Mouse (Mus musculus): ENCODE results near the gene Exph5.

Gene Exph5

DNA sequence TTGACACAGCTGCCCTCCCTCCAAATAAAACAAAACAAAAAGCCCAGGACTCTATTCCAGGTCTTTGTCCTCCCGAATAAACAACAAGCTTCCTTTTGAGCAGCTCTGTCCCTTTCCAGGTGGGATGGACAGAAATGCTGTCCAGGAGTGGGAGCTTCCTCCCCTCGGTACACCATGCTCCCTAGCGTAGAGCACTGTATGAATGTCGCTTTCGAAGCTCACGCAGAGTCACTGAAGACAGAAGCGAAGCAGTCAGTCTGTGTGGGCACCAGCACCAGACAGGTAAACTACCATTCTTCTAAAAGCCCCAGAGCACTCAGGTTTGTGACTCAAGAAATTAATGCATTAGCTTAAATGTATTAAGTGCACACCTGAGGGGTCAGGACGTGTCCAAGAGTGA lies 20.2 kb downstream of the Exph5 start:
- no peak for DNase-seq

DNA sequence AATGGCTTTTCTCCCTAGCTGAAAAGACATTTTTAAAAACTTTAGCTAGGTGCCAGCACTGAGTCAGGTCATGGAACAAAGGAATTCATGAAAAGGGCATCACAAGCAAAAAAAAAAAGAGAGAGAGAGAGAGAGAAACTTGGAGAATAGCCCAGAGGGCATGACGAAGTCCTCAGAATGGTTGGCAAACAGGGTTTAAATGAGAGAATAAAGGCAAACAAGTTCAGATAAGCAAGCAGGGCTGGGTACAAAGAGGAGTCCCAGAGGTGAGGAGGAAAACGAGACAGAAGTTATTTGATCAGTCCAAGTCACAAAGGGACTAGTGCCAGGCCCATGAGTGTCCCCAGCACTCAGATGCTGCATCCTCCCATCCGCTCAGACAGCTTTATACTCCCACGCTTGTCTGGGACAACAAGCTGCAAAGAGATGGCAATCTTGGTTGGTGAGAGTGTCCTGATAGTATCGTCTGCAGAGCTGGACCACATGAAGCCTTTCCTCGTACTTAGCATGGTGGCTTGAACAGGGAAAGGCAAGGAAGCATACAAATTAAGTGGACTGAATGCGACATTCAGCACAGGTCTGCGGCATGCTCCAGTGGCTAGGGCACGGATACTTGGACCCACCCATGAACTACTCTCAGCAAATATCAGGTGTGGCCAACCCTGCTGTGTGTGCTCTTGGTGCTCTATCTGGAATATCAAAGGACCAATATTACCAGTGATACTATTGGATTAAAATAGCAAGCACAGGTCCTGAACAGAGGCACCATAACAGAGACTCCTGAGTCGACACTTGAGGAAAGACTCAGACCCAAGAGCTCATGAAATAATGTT lies 22.2 kb downstream of the Exph5 start:
- no peak for DNase-seq

DNA sequence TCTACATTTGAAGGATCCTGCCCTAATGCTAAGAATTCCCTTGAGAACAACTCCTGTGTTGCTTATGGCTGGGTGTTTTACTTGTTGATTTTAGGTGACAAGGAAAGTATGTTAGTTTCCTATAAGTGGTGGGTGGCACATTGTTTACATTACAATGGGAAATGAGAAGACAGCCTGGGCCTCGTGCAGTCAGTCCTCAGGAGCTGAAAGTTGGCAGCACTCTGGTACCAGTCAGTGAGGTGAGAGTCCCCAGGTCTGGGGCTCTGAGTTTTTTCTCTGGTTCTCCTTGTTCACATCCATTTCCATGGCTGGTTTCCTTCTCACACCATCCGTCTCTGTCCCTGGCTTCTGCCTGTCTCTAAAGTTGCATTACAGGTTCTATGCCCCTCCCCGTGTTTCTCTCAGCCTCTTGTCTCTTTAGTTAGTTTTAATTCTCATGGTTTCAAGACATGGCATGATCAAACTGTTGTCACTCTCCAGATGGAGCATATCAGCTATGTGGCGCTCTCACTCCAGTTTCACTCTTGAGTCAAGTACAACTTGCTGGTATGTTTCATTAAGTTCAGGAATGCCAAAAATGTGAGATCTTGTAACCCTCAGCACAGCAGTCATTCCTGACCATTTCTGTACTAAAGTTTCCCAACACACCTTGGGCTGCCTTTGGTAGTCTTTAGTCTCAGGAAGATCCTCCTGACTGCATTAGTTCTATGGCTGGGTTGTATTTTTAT lies 24.1 kb downstream of the Exph5 start:
- peak; percentile 39 to 61 for DNase-seq

DNA sequence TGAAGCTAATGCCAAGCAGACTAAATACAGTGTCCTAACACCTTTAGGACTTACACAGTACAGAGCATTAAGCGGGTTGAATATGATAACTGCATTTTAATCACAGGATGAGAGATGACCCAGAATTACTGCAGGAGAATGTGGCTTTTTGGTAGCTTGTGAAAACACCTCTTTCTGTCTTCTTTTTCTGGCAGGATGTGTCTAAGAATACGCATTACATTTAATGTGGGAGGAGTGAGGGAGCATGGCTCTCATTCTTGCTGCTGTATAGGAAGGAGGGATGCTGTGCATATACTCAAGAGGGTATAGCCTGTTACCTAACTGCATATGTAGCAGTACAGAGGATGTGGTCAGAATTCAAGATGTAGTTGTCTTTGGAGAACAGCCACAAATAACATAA lies 26.7 kb downstream of the Exph5 start:
- no peak for DNase-seq

DNA sequence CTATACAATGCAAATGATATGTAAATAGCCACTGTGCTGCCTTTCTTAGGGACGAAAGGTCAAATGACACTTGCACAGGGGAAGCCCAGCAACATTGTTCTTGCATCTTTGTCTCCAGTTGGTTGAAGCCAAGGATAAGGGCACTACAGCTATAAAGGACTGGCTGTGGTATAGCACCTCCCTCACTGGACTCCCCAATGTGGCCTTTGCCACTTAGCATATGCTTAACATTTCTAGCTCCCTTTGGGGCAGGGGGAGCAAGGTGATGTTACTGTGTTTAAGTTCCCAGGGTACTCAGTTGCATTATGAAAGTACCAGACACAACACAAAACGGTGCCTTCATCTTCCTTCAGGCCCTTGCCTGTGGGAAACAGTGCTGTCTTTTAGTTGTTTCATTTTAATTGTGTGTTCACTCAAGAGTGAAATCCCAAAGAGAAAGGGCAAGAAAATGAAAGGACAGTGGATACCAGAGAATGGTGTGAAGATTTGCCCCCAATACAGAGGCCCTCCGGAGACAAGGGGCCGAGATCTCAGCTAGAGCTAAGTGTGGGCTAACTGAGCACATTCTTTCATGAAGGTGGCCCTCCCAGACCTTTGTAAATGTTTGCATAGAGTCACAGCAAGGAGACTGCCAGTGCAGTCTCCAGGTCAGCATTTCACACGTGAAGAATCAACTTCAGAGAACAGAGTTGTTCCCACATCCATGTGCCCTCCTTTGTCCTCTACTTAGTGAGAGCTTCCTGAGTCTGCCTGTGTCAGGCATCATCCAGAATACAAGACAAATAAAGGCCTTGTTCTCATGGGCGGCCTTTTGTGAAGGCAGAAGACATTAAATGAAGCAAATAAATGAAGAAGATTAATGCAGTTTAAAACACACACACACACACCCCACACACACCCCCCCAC lies 28.1 kb downstream of the Exph5 start:
- no peak for DNase-seq

DNA sequence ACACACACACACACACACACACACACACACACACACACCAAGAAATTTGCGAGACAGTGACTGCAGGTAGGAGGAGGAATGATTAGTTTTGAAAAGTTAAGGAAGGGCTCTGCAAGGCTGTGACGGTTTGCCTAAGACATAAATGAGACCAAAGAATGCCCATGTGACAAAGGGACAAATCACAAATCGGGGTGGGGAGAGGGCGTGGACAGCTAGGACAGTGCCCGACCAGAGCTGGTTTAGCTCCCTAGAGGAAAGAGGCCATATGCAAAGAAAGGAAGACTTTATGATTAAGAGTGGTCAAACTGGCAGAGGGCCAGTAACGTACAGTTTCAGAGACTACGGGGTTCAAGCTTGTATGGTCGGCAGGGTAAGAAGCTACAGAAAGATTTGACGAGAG lies 28.8 kb downstream of the Exph5 start:
- no peak for DNase-seq

DNA sequence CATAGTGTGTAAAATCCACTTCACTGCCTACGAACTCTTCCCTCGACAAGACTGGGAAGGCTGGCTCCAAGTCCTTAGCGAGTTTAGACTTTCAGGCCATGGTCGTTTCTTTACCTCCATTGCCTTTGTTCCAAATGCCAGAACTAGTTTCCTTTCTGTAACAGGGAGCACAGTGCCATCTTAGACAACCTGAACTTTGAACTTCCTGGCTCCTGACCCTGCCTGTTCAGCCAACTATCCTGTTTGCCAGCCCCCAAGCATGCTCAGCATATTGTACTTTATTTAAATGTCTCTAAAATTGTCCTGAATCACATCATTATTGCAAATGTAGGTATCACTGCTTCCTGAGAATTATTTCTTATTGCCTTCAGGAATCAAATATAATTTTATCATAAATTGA lies 32.0 kb downstream of the Exph5 start:
- DNase-seq = peak; percentile 69 to 75

DNA sequence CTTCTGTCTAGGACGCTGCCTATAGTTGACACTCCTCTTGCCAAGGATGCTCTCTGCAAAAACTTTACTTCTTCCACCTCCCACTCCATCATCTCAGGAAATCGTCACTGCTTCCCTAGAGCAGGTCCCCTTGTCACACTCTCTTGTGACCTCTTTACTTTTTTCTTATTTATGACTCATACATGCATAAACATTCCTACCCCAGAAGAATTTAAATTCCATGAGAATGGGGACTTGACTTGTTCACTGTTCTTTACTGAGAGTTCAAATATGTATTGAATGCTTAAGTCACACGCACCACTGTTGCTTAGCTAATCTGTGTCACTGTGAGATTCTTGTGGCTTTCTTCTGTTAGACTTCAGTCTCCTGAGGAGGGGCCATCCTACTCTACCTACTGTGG lies 33.7 kb downstream of the Exph5 start:
- DNase-seq = no peak

DNA sequence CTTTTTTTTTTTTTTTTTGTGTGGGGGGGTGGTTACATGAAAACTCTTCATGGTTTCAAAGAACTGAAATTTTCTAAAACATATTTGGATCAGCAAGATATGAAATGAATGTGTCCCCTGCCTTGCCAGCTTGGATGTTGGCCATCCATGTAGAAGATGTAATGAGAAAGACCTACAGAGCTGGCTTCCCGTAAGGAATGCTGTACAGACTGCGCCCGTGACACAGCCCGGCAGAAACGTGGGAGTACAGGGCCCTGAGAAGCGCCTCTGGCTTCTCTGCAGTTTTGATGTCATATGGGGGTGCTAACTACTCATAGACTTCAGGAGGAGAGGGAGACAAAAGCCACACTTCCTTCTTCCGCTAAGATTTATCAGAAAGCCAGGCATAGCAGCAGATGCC lies 38.1 kb downstream of the Exph5 start:
- no peak for DNase-seq

DNA sequence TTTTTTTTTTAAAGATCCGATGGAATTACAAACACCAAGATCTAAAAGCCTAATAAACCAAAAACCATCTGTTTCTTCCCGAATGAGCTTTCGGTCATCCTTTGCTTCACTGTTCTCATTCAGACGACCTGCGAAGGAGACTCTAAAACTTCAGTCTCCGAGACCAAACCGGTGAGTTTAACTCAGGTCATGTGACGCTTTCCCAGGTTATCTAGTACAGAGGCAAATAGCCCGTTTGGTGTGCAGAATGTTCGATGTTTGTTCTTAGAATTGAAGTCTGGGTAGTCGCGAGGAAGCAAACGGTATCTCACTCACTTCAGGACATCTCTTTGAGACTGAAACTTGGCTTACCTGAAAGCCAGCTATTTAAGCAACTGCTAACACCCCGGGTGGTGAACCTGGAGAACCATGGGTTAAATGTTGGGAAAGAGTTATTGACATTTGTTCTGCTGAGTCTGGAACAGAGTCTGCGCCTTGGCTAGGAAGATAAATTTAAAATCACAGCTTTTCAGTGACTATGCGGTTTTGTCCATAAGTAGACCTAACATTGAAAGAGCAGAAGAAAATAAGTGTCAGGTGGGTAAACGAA lies 39.0 kb downstream of the Exph5 start:
- DNase-seq = peak; percentile 29 to 44

DNA sequence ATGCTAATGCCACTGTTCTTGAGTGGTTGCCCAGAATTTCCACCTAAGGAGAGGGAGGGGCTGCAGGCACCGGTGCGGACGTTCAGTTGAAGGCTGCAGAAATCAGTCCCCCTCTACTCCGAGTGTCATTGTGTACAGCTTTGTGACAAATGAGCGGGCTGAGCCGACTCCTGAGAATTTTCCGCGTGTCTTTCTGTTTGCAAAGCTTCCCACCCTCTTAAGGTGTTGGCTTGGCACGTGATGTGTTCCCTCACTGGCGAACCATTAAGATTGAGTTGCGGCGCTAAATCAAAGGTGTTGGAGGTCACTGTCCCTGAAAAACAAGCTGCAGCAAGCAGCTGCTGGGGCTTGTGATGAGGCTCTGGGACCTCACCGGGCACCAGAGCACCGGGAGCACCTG lies 39.5 kb downstream of the Exph5 start:
- DNase-seq = peak; percentile 69 to 71

DNA sequence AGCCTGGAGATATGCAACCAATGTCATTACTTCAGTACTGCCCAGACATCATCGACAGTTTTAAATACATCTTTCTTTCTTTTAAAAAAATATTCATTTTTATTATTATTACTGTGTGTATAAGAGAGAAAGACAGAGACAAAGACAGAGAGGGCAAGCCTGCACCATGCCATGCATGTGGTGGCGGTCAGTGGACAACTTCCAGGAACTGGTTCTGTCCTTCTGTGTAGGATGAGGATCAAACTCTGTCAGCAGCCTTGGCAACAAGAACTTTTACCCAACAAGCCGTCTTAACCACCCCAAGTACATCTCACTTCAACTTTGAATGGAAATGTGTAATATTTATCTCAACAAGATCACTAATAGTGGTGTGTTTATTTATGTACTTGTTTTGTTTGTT lies 40.5 kb downstream of the Exph5 start:
- DNase-seq = no peak

DNA sequence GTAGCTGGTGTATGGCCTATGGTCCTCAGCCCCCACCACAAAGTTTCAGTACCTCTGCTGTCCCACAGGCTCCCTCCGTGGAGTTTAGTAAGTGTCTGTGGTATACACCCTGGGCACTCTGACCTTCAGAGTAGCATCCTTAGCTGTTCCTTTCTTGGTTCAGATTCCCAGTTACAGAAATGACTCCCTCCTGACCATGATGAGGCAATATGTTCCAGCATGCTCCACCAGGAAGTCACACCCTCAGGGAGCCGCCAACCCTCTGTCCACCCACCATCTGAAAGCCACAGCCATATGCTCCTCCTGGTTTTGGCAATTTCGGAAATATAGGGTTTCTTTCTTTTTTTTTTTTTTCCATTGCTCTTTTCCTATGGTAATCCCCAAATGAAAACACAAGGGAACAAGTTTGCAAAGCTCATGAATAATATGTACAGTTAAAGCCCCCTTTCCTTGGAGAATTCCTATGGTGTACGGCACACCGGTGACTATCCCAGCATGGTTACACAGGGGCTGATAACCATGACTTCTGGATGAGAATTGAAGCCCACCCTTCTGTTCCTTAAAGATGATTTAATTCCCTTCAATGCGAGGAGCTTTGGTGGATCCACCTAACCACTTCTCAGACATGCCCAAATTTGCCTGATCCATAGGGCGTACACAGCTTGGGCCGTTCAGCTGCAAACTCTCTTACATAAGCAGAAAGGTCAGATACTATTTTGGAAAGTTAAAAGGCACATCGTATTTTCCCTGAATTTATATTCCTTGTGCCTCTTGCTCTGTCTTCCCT lies 43.4 kb downstream of the Exph5 start:
- DNase-seq = no peak

DNA sequence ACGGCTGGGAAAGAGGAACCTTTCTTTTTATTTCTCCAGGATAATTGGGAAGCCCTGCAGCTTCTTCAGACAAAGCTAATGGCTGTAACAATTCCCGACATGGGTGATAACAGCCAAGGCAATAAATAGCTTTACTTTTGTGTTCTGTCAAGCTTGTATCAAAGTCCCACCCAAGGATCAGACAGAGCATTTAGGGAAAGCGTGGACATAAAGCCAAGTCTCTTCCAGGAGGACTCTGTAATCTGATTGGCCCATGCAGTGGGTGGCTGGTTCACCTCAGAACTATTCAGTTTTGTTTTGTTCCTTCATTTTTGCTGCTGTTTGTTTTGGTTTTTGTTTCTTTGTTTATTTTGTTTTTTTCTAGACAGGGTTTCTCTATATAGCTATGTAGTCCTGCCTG lies 44.3 kb downstream of the Exph5 start:
- DNase-seq = no peak

DNA sequence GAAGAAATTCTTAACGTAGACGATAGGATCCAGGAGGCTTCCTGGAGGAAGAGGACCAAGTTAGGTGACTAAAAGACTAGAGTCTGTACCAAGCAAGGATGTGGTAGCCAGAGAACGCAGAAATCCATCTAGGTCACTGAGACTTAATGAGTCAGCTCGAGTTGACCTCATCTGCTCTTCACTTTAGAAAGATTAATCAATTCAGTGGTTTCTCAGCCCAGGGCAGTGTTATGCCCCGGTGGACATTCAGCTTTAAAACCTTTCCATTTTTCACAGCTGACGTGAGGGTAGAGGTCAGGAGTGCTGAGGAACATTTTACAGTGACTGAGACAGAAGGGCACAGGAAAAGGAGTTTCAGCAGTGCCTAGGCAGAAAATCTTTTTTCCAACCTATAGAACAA lies 44.9 kb downstream of the Exph5 start:
- DNase-seq = peak; percentile 27 to 44

DNA sequence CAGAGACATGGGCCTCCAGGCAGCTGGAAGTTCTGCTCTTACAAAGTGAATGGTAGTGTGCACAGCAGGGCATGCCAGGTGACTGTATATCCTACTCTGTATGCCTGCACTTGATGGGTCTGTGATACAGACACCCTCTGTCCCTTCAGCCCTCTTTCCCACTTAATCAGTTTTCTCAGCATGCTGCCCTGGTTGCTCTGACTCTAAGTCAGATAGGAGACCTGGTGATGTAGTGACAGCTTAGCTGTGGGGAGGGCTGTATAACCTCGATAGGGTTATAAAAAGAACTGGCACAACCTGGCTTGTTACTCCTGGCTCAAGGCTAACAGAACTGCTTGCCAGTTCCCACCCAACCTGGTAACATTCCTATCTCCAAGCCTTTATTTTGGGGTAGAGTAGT lies 47.7 kb downstream of the Exph5 start:
- no peak for DNase-seq

DNA sequence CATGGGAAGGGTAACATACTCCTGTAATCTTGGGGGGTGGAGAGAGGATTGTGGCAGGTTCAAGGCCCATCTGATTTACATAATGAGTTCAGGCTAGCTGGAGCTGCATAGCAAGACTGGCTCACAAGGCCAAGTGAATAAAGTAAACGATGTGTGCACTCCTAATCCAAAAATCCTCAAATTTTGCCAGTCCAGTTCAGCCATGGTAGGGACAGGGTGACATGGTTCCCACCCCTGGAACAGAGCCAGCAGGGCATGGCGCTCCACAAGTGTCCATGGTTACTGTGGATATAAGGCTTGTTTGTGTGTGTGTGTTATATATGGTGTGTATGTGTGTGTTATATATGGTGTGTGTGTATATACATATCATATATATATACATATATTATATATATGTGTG lies 48.9 kb downstream of the Exph5 start:
- DNase-seq = no peak

DNA sequence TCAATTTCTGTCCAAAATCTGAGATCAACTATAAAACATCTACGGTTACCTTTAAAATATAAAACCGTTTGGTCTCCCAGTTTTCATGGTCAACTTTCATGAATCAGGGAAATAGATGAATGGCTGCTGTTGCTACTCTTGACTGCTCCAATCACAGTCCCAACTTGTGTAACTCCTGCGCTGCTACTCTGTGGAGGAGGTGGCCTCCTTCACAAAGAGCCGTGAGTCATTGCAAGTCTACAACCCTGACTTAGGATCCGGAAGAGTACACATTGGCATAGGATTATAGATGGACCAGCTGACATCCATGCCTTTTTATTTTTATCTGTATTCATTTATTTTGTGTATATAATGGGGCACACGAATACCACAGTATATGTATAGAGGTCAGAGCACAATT lies 50.4 kb downstream of the Exph5 start:
- no peak for DNase-seq

DNA sequence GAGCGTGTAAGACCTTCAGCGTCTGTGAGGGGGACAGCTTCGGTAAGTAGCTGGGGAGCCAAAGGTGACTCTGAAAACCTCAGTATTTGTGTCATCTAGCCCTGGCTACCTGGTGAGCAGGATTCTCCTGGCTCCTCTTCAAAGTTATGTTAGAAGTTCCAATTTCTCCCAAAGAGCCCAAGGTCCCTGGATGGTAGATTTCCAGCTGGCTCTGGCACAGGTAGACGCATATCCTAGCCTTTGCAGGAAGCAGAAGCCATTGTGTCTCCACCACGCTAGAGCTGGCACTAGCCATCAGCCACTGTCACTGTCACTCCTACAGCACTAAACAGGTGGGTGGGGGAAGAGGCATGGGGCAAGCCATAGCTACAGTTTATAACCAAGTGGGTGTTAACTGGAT lies 51.7 kb downstream of the Exph5 start:
- no peak for DNase-seq

DNA sequence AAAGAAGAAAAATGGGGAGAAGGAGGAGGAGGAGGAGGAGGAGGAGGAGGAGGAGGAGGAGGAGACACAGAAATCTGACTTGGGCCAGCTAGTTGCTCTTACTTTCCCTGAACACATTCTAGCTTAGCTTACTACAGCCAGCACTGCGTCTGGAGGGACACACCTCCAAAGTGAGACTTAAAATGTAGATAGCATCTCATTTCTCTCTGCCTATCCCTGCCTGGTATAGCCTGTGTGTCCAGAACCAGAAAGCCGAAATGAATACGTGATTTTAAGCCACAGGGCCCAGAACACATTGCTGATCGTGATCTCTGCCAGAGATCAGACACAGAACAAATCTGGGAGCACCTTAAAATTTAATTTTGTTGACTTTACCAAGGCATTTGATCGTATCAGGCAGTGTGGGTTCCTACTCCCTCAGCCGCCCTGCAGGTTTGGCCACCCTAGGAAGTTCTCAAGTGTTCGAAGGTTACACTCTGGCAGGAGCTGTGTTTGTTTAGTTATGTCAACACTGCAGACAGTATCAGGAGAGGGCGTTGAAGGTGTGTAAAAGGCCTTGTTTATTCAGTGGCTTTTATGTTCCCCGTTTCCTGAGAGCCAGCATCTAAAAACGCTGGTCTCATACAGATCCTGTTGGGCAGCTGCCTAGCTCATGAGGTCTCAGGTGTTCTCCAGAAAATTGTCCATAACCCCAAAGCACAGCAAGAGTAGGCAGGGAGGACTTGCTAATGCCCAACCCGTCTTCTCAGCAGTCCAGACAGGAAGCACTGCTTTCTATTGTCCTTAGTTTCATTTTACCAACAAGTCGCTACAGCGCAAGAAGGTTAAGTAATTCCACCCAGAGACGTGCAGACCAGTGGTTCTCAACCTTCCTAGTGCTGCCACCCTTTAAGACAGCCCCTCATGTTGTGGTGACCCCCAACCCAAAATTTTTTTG lies 55.0 kb downstream of the Exph5 start:
- DNase-seq = peak; percentile 28 to 29

DNA sequence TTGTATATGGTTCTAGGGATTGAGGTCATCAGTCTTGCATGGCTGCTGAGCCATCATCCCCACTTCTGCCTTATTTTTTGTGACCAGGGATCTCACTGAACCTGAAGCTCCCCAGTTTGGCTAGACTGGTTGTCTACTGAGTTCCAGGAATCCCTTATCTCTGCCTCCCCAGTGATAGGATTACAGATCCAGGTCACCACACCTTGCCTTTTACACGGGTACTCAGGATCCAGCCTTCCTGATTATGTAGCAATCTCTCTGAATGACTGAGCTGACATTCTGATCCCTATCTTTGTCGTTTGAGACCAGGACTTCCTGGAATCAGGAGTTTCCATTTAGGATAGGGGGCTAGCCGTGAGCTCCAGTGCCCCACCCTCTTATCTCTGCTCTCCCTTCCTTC lies 69.9 kb downstream of the Exph5 start:
- DNase-seq = no peak

Measured in kidney, postnatal 36 days (tissue).